Mouse (Mus musculus) bone marrow, adult 2 months (tissue): ENCODE results near the gene Bsdc1. TPM values are rescaled to one million over a fixed set of nuclear protein-coding genes. Genes with fewer than 3 reads are reported as not detected.

Source experiments
- H3K27ac ChIP-seq: fragments of 200-500 bp; 2 replicates; pipeline ENCODE4 v1.5.1; 2012; ENCODE audit warnings: low read depth, mild to moderate bottlenecking, control low read depth, inconsistent platforms, low read length; ENCODE audit not compliant: control insufficient read depth, poor library complexity, insufficient read depth
- H3K4me1 ChIP-seq: fragments of 200-500 bp; 2 replicates; pipeline ENCODE4 v1.6.1; 2011; ENCODE audit warnings: low read length; ENCODE audit not compliant: control insufficient read depth, insufficient read depth
- H3K4me3 ChIP-seq: fragments of 200-500 bp; replicated peaks from 2 replicates; pipeline ENCODE3; 2011; ENCODE audit warnings: mild to moderate bottlenecking, low read depth, low read length, control low read depth; ENCODE audit not compliant: control insufficient read depth
- CTCF ChIP-seq: fragments of 200-500 bp; IDR thresholded peaks from 2 replicates; pipeline ENCODE4 v1.5.1; 2011; ENCODE audit warnings: low read length, control low read depth; ENCODE audit not compliant: control insufficient read depth, insufficient read depth
- POLR2A ChIP-seq: fragments of 200-500 bp; IDR thresholded peaks from 2 replicates; pipeline ENCODE4 v1.6.1; 2011; ENCODE audit warnings: low read depth, mild to moderate bottlenecking, control low read depth, low read length, borderline replicate concordance; ENCODE audit not compliant: control insufficient read depth
- WGBS: fragments of 180-500 bp; shearing (Covaris S2); methylation state at CpG from one replicate; pipeline ENCODE4 v1.1.7; 2018; 5-methylcytosine and 5-hydroxymethylcytosine counted together
- polyA plus RNA-seq: library from polyadenylated mRNA; stranded (reverse); fragments of >200 nt; gene quantifications from 2 replicates; pipeline ENCODE4 v1.2.4, GENCODE M21; 2011; ENCODE audit warnings: low replicate concordance; ENCODE audit not compliant: missing spikeins, insufficient read depth, insufficient read length

Bsdc1 gene
- polyA plus RNA-seq, 1 experiment: 127 TPM

DNA sequence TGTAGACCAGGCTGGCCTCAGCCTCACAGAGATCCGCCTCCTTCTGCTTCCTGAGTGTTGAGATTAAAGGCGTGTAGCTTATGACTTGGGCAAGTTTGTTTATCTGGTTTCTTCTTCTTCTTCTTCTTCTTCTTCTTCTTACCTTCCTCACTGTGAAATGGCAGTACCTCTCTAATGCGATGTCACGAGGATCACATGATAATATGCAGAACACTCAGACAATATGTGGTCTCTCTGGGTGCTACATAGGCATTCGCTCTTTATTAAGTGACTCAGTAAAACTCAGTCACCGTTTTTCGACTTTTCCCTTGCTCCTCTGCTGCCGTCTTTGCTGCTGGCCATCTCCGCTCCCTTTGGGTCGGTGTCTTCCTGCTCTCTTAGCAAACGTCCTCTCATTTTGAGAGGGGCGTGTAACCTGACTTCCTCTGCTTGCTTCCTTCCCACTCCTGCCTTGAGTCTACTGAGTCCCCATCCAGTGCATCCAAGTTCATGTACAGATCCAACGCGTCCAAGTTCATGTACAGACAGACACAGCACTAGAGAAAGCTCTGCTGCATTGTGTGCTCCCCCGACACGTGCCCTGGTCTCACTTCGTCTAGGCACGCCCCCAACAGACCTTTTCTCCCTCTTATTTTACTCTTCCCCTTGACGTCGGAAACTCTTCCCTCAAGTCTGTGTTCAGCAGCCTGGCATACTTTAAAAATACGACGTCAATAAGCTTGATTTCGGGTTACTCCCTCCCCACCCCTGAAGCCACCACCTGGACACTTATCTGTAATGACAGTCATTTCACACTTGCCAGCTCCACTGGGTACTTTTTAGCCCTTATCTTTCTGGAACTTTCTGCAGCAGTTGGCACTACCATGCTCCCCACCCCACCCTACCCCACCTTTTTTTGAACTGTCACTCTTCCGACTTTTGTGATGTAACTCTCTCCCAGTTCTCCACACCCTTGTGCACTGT, 2.0 kb downstream of the Bsdc1 start:
- H3K4me1 ChIP-seq: peaks cover 7% of the 10 kb centered on the region; the same call in 1 of the 2 replicates
- H3K4me3 ChIP-seq: peak overlapping the region; percentile 91
- TF ChIP-seq CTCF: no peak
- TF ChIP-seq POLR2A: no peak
- WGBS: 64% methylated on average over 24 of the region's 24 CpGs
- peak overlapping the region; percentile 97 for H3K27ac ChIP-seq

DNA sequence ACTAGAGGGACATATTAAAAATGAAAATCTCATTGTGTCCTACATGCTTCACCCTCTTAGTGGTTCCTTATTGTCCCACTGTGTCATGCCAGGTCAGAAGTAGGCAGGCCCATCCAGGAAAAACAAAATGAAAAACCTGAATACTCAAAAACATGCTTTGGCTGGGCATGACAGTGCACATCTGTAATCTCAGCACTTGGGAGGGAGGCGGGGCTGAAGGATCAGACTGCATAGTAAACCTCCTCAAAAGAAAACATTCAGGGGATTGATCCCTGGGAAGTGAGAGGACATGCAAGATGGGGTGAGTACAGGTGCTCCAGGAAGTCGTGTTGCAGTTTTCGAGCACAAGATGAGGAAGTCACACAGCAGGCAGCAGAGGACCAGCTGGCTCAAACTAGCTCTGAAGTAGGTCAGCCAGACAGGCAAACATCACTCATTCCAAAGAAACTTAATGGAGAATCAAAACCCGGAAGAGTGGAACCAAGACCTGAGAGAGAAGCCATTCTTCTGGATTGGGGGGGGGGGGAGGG, 3.0 kb downstream of the Bsdc1 start:
- H3K4me1 ChIP-seq: peaks cover 7% of the 10 kb centered on the region; the same call in 1 of the 2 replicates
- 52% methylated on average over 4 of the region's 4 CpGs for WGBS
- peak overlapping the region; percentile 97 for H3K27ac ChIP-seq
- TF ChIP-seq POLR2A: no peak
- no peak for TF ChIP-seq CTCF
- H3K4me3 ChIP-seq: peak overlapping the region; percentile 47

DNA sequence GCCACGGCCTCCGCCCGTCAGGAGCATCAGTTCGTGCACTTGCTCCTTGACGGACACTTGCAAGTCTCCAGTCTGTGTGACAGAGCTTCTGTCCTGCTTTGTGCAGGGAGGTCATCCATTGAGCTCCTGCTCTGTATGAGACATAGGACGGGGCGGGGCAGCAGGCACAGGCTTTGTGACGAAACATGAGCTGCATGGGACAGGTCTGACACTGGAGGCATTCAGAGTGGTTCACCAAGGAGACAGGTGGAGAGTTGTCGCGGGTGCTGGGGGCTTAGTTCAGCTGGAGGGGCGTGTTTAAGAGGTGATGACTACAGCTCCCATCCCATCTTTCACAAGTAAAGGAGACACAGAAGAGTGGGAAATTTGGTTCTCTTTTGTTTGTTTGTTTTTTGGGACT, 14.7 kb downstream of the Bsdc1 start:
- H3K4me3 ChIP-seq: no peak overlapping the region
- H3K4me1 ChIP-seq: no peaks in the 10 kb centered on the region
- no peak overlapping the region for H3K27ac ChIP-seq
- 88% methylated on average over 11 of the region's 11 CpGs for WGBS
- TF ChIP-seq POLR2A: no peak
- no peak for TF ChIP-seq CTCF

DNA sequence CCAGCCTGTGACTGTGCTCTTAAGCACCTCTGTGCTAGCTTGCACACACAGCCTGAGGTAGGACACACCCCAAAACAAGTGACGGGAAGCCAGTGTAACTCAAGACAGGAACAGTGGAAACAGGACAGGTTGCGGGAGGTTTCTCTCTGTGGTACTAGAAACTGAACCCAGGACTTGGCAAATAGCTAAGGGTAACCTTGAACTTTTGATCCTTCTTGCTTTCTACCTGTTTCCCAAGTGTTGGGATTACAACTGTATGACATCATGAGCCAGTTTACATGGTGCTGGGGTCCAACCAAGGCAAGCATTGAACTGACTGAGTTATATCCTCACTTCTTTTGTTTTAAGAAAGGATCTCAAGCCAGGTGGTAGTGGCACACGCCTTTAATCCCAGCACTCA, 18.5 kb downstream of the Bsdc1 start:
- 91% methylated on average over 3 of the region's 3 CpGs for WGBS
- Histone ChIP-seq H3K4me3 (no peak overlapping the region), H3K4me1 (no peaks in the 10 kb centered on the region), H3K27ac (no peak overlapping the region)
- TF ChIP-seq POLR2A (no peak), CTCF (no peak)

DNA sequence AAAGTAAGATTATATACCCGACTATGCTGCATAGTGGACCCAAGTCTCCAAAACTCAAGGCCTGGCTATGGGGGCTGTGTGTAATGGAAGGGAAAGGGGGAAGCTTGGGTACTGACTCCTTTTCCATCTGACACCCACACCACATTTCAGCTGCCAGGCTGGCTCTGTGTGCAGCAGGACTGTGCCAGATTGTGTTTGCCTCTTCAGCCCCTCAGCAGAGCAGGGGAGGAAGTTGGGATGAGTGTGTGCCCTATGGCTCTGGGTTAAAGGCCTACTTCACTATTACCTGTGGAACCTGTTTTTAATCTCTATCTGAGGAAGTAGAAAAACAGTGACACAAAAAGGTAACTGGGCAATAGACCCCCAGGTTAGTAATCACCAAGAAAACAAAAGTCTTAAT, 19.7 kb downstream of the Bsdc1 start:
- TF ChIP-seq POLR2A (no peak), CTCF (no peak)
- Histone ChIP-seq H3K27ac (no peak overlapping the region), H3K4me3 (no peak overlapping the region), H3K4me1 (no peaks in the 10 kb centered on the region)
- WGBS: 83% methylated on average over 1 of the region's 1 CpGs

DNA sequence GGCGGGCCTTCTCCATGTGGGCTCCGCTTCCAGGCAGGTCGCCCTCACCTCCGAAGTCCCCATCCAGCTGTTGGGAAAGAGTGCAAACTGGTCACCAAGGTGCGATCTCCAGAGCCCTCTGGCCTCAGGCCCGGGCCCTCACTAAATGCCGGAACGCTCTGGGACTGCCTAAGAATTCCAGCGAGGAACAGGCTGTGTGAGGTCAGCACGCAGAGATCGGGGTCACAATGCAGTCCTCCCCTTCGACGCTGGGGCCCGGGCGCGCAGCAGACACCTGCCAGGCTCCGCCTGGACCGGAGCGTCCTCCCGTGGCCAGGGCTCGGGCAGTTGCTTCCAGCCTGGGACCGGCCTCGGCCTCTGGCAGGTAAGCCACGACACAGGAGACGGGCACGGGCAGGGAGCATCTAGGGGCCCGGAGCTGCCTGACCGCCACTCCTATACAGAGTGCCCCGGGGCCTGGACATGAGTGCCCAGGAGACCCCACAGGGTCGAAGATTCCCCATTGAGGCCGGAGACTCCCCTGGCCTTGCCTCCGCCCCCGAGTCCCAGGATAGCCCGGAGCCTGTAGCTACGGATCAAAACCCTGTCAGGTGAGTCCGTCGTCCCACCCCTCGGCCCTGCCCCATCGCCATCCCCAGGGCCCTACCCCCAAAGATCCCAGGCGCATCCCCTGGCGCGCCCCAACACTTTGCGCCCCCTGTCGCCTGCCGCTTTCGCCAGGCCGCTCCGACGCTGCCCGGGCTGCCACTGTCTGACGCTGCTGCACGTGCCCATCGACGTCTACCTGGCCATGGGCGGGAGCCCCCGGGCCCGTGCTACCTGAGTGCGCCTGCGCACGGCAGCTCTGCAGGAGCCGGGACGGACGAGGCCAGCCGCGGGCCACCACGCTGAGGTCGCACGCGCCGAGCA, 29.8 kb downstream of the Bsdc1 start, which contains the start of the genes Tssk3 and Fam229a:
TSS of gene Tssk3 (minus strand) at position 51 of the 909 bp plus-strand sequence.
TSS of gene Fam229a (plus strand) at position 219 of the 909 bp plus-strand sequence.
- peaks cover under 1% of the 10 kb centered on the region; the same call in 1 of the 2 replicates for H3K4me1 ChIP-seq
- no peak within 1 kb of the TSS for H3K27ac ChIP-seq
- no peak within 1 kb of the TSS for H3K4me3 ChIP-seq
- 33% methylated on average over 70 of the region's 70 CpGs for WGBS
- TF ChIP-seq POLR2A: peak; percentile 14; the same call in 1 of the 2 replicates
- no peak for TF ChIP-seq CTCF

DNA sequence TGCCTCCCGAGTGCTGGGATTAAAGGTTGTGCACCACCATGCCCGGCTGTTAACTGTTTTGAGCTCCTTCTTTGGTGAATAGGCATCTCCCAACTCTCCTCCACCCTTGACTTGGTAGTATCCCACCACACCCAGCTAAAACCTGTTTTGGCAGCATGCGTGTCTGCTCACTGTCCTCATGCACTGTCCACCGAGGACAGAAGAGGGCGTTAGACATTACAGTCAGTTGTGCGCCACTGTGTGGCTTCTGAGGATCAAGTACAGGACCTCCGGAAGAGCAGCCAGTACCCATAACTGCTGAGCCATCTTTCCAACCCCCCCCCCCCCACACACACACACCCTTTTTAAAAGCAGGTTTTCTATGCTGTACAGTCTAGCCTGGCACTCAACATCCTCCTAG, 33.3 kb downstream of the Bsdc1 start:
- no peak overlapping the region for H3K27ac ChIP-seq
- peaks cover 6% of the 10 kb centered on the region for H3K4me1 ChIP-seq
- TF ChIP-seq CTCF: no peak
- TF ChIP-seq POLR2A: no peak
- 62% methylated on average over 7 of the region's 7 CpGs for WGBS
- no peak overlapping the region for H3K4me3 ChIP-seq
